Mouse (Mus musculus) liver, embryonic 11.5 days (tissue): ENCODE data around the gene Itih2. TPM values are rescaled to one million over a fixed set of nuclear protein-coding genes. Genes with fewer than 3 reads are reported as not detected.
A peak's percentile ranks its signal among the peaks of the same experiment; 100 is the strongest.

Source experiments
- ATAC-seq: fragments of 200-750 bp; cut with Nextera tagmentation; replicated peaks from 2 replicates; pipeline ENCODE4 v1.8.0; 2017; ENCODE audit warnings: moderate number of reproducible peaks, mild to moderate bottlenecking, moderate TSS enrichment, moderate library complexity; ENCODE audit not compliant: low FRiP score
- DNase-seq: peaks from one replicate; pipeline ENCODE4 v3.0.0-alpha.2; 2017; ENCODE audit warnings: low spot score
- H3K27ac ChIP-seq: fragments of 300-500 bp; sonication (generic); 2 replicates; pipeline ENCODE4 v1.5.1; 2014; ENCODE audit warnings: mild to moderate bottlenecking, low read depth, low read length, control low read depth
- H3K27me3 ChIP-seq: fragments of 300-500 bp; sonication (generic); replicated peaks from 2 replicates; pipeline ENCODE4 v1.6.1; 2014; ENCODE audit warnings: low read length, mixed read lengths; ENCODE audit not compliant: control insufficient read depth, insufficient read depth
- H3K36me3 ChIP-seq: fragments of 300-500 bp; sonication (generic); 2 replicates; pipeline ENCODE4 v1.6.1; 2014; ENCODE audit warnings: mild to moderate bottlenecking, low read length, moderate library complexity, mixed read lengths; ENCODE audit not compliant: control insufficient read depth, insufficient read depth
- H3K4me1 ChIP-seq: fragments of 300-500 bp; sonication (generic); replicated peaks from 2 replicates; pipeline ENCODE4 v1.6.1; 2014; ENCODE audit warnings: low read length, mixed read lengths; ENCODE audit not compliant: control insufficient read depth, insufficient read depth
- H3K4me2 ChIP-seq: fragments of 300-500 bp; sonication (generic); 2 replicates; pipeline ENCODE4 v1.6.1; 2014; ENCODE audit warnings: mild to moderate bottlenecking, control low read depth, moderate library complexity
- H3K4me3 ChIP-seq: fragments of 300-500 bp; sonication (generic); 2 replicates; pipeline ENCODE4 v1.5.1; 2014; ENCODE audit warnings: low read depth, low read length, control low read depth
- H3K9ac ChIP-seq: fragments of 300-500 bp; sonication (generic); 2 replicates; pipeline ENCODE4 v1.6.1; 2014; ENCODE audit warnings: low read depth, low read length, control low read depth
- H3K9me3 ChIP-seq: fragments of 300-500 bp; sonication (generic); 2 replicates; pipeline ENCODE4 v1.6.1; 2016; ENCODE audit warnings: low read length, inconsistent platforms, mixed read lengths; ENCODE audit not compliant: control insufficient read depth
- WGBS: fragments of 180-500 bp; shearing (Covaris S2); extraction: QIAGEN DNeasy Blood & Tissue Kit; methylation state at CpG from one replicate; pipeline ENCODE4 v1.1.7; 2014; 5-methylcytosine and 5-hydroxymethylcytosine counted together
- polyA plus RNA-seq: library from polyadenylated mRNA; unstranded; fragments of >200 nt; fragmentation: Nextera tagmentation; extraction: Ambion mirVana; gene quantifications from 2 replicates; pipeline ENCODE4 v1.2.1, GENCODE M21; 2014

Itih2 gene
- polyA plus RNA-seq, 1 experiment from 2014 or later: 259 TPM

GRCm38 (mm10) chr2:10098598-10099215, 32.5 kb downstream of the Itih2 start:
- no peak overlapping the region for H3K4me3 ChIP-seq
- H3K27ac ChIP-seq: no peak overlapping the region
- 38% methylated on average over 9 of the region's 9 CpGs for WGBS
- H3K9ac ChIP-seq: no peak overlapping the region
- ATAC-seq (no peak), DNase-seq (no peak)
- H3K9me3 ChIP-seq: no peaks in the 10 kb centered on the region
- no peak overlapping the region for H3K4me2 ChIP-seq
- H3K4me1 ChIP-seq: no peaks in the 10 kb centered on the region; the same call in 1 of the 2 replicates
- no peaks in the 10 kb centered on the region; the same call in 1 of the 2 replicates for H3K36me3 ChIP-seq
- H3K27me3 ChIP-seq: no peaks in the 10 kb centered on the region

- peak; percentile 48; the same call in 1 of the 2 replicates for ATAC-seq
Measured at GRCm38 (mm10) chr2:10094327-10095100, 36.7 kb downstream of the Itih2 start.

DNA sequence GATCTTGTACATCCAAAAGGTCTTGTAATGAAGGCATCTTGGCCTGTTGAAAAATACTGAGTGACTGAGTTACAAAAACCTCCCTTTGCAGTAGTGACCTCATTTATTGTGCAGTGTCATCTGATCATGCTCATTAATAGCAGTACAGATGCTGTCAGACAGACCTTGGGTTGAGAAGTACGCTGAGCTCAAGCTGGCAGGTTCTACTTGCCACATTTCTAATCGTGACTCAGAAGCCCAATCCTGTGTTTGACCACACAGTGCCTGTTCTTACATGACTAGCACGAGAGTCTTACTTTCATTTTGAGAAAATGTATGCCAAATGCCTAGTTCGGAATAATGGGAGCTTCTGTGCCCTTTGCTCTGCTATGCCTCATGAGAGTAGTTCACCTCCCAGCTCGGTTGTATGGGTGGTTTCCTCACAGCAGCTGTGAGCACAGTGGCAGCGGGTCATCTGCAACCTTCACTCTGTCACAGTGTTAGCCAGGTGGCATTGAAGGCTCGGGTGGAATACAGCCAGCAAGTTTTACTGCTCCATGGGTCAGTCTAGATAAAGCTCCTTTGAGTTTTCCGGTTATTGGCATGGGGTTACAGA, 43.8 kb downstream of the Itih2 start:
- no peaks in the 10 kb centered on the region for H3K4me1 ChIP-seq
- WGBS: 83% methylated on average over 8 of the region's 8 CpGs
- peaks cover 30% of the 10 kb centered on the region for H3K36me3 ChIP-seq

More at GRCm38 (mm10) chr2:10094327-10095100, 36.7 kb downstream of the Itih2 start:
- DNase-seq: no peak
- H3K4me1 ChIP-seq: no peaks in the 10 kb centered on the region; the same call in 1 of the 2 replicates
- peak overlapping the region; percentile 43 for H3K27ac ChIP-seq
- peaks cover 20% of the 10 kb centered on the region for H3K36me3 ChIP-seq
- H3K9me3 ChIP-seq: no peaks in the 10 kb centered on the region
- no peak overlapping the region for H3K4me3 ChIP-seq
- no peaks in the 10 kb centered on the region for H3K27me3 ChIP-seq
- 76% methylated on average over 14 of the region's 14 CpGs for WGBS
- no peak overlapping the region for H3K9ac ChIP-seq
- H3K4me2 ChIP-seq: no peak overlapping the region

GRCm38 (mm10) chr2:10082737-10083136, 48.5 kb downstream of the Itih2 start:
- 68% methylated on average over 1 of the region's 1 CpGs for WGBS
- DNase-seq: no peak
- H3K4me1 ChIP-seq: peaks cover 18% of the 10 kb centered on the region
- H3K9ac ChIP-seq: no peak overlapping the region
- no peaks in the 10 kb centered on the region for H3K9me3 ChIP-seq
- H3K4me3 ChIP-seq: no peak overlapping the region
- H3K4me2 ChIP-seq: no peak overlapping the region
- H3K27ac ChIP-seq: no peak overlapping the region
- ATAC-seq: no peak
- peaks cover 7% of the 10 kb centered on the region; the same call in 1 of the 2 replicates for H3K36me3 ChIP-seq
- no peaks in the 10 kb centered on the region for H3K27me3 ChIP-seq

More for the DNA sequence above, 43.8 kb downstream of the Itih2 start:
- Histone ChIP-seq H3K4me2 (no peak overlapping the region), H3K9me3 (no peaks in the 10 kb centered on the region), H3K9ac (no peak overlapping the region), H3K4me3 (no peak overlapping the region), H3K27me3 (no peaks in the 10 kb centered on the region), H3K27ac (no peak overlapping the region)
- no peak for ATAC-seq
- no peak for DNase-seq

DNA sequence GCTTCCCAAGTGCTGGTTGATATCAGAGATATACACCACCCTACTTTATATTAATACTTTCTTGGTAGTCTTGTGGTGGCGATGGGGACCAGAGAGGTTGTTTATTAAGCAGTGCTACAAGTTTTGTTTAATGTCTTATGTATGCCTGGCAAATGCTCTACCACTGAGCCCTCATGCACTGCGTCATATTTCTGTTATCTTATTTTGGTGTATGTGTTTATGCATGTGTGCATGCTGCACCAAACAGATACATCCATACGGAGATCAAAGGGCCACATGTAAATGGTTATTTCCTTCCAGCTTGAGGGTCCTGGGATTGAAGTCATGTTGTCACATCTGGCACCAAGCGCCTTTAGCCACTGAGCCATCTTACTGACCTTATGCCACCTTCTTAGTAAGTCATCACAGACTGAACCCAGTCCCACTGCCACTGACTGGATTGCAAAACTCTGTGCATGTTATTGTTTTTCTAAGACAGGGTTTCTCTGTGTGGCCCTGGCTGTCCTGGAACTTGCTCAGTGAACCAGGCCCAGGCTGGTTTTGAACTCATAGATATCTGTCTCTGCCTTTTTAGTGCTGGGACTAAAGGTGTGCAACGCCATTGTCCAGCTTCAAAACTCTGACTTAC, 49.6 kb downstream of the Itih2 start:
- H3K9me3 ChIP-seq: no peaks in the 10 kb centered on the region
- no peaks in the 10 kb centered on the region for H3K27me3 ChIP-seq
- peak overlapping the region; percentile 96 for H3K4me3 ChIP-seq
- peak overlapping the region; percentile 79 for H3K4me2 ChIP-seq
- DNase-seq (no peak), ATAC-seq (no peak)
- H3K27ac ChIP-seq: no peak overlapping the region
- peaks cover 22% of the 10 kb centered on the region for H3K4me1 ChIP-seq
- peak overlapping the region; percentile 97 for H3K9ac ChIP-seq
- peaks cover 7% of the 10 kb centered on the region; the same call in 1 of the 2 replicates for H3K36me3 ChIP-seq
- 74% methylated on average over 5 of the region's 5 CpGs for WGBS

DNA sequence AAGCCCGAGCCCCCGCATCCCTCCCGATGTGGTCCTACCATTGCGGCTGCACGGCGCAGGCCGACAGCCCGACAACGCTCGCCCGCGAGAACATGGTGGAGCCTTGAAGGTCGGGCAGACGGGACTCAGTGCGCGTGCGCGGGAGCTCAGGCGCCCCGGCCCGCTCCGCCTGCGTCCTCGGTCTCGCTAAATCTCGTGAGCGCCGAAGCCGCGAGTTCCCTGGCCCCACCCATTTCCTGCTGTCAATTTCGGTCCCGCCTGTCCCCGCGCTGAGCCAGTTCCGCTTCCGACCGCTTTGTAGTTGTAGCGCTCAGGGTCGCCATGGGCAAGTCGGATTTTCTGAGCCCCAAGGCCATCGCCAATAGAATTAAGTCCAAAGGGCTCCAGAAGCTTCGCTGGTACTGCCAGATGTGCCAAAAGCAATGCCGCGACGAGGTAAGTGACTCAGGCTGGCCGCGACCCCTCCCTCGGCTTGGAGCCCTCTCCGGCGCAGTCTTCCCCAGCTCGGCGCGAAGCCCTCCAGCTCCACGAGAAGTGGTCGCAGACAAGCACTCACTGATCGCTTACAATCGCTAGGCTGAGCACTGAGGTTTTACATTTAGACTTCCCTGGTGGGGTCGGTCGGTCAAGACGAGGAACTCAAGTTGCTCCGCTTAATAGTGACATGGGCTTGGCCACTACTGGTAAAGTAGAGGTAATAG, 50.7 kb downstream of the Itih2 start, which contains the start of the genes Atp5c1 and Kin:
Gene Atp5c1, minus strand, starts transcription at position 201 of the 701 bp plus-strand sequence.
Gene Kin, plus strand, starts transcription at position 284 of the 701 bp plus-strand sequence.
- WGBS: under 1% methylated on average over 61 of the region's 61 CpGs
- peak; percentile 94 for DNase-seq
- Histone ChIP-seq H3K9ac (peak within 1 kb of the TSS; percentile 97), H3K4me1 (peaks cover 24% of the 10 kb centered on the region), H3K27me3 (no peaks in the 10 kb centered on the region), H3K27ac (peak within 1 kb of the TSS; percentile 87), H3K9me3 (no peaks in the 10 kb centered on the region), H3K4me3 (peak within 1 kb of the TSS; percentile 96), H3K36me3 (peaks cover 8% of the 10 kb centered on the region; the same call in 1 of the 2 replicates), H3K4me2 (peak within 1 kb of the TSS; percentile 82)
- peak; percentile 93 for ATAC-seq

- Histone ChIP-seq H3K4me3 (peak overlapping the region; percentile 96), H3K27me3 (no peaks in the 10 kb centered on the region), H3K4me2 (peak overlapping the region; percentile 82), H3K36me3 (peaks cover 8% of the 10 kb centered on the region; the same call in 1 of the 2 replicates), H3K9ac (peak overlapping the region; percentile 97), H3K4me1 (peaks cover 29% of the 10 kb centered on the region), H3K9me3 (no peaks in the 10 kb centered on the region), H3K27ac (peak overlapping the region; percentile 87)
- under 1% methylated on average over 28 of the region's 28 CpGs for WGBS
- peak; percentile 1 for ATAC-seq
- DNase-seq: no peak
Measured at GRCm38 (mm10) chr2:10079745-10080309, 51.4 kb downstream of the Itih2 start.
